Mouse (Mus musculus): ENCODE results near the gene Bcl6b.

Gene Bcl6b

DNA sequence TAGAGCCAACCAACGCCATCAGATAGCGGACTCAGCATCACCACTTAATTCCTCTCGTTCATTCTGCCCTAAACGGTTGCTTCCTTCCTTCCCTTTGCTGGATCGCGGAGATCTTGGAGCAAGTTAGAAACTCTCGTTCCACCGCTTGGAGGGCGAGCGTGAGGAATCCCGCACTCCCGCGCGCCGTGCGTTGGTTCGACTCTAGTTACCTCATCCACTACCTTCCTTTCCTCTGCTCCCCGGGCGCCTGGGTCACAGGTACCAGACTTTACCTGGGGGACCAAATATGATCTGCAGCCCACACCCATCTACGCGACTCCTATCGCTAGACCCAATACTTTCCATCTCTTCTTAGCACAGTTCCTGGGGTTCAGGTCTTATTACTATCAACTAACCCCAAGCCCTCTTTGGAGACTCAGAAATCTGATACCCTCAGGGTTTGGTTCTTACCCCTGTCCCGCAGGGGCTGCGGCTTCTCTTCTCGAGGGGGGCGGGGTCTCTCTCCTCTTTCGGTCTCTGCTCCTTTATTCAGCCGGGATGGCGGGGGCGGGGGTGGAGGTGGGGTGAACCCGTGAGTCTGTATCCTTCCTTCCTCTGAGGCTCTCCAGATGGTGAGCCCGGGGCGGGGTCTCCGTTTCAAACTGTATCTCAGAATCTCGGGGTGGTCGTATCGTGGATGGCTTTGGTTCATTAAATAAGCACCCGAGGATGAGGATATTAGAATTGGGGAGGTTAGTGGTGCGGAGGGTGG, at the start of gene Bcl6b:
TSS of gene Bcl6b (minus strand) at position 539 of the 751 bp plus-strand sequence.
- DNase-seq (ENCODE audit: low spot score in 2 of 2) = no peak

GRCm38 (mm10) chr11:70278961-70279360, 49.4 kb upstream of the Bcl6b start:
- DNase-seq (ENCODE audit: low spot score in 2 of 2) = no peak

- no peak for DNase-seq (ENCODE audit: low spot score in 2 of 2)
Measured at GRCm38 (mm10) chr11:70271641-70272040, 42.0 kb upstream of the Bcl6b start.

DNA sequence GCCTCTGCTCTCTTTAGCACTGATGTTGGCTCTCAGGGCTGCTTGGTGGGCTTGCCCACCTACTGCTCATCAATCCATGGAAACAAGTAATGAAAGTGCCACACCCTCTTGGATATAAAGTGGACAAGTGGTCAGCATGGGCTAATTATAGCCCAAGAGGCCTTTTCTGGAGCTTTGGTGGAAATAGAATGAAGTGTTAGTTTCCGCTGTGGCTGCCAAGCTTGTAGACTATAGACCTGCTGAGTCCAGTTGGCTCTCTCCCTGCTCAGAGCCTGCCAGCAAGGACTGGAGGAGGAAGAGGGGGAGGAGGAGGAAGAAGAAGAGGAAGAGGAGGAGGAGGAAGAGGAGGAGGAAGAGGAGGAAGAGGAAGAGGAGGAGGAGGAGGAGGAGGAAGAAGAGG, 36.8 kb upstream of the Bcl6b start:
- no peak for DNase-seq (ENCODE audit: low spot score in 2 of 2)

DNA sequence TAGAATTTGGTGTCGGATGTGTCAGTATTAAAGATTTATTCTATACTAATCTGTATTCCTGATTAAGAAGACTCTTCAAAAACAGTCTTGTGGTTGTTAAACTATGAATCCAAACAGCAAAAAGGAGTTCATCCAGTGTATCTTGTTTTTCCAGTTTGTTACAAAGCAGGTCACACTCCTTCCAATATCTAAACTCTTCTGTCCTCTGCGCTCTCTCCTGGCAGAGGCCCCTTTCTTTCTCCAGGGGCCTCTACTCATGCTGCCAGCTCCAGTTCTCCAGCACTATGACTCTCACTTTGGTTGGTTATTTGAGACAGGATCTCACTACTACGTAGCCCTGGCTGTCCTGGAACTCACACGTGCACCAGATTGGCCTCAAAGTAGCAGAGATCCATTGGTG, 36.2 kb upstream of the Bcl6b start:
- DNase-seq (ENCODE audit: low spot score in 2 of 2) = no peak

DNA sequence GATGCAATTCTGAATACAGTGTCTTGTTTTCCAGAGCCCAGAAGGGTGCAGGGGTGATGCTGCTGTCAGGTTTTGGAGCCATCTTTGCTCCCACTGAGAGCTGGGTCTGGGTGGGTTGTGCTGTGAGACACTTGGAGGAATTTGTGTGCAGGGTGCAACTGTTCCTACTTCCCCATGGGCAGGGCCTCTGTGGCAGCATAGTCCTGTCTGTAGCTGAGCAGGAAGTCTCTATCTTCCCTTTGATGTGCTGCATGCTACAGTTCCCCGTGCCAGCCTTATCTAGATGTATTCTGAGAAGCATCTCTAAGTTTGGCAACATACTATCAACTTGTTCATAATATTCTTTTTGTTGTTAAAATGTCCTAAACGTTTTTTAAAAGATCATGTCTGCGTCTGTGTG, 35.7 kb upstream of the Bcl6b start:
- DNase-seq (ENCODE audit: low spot score in 2 of 2) = no peak

GRCm38 (mm10) chr11:70259035-70259434, 29.4 kb upstream of the Bcl6b start:
- no peak for DNase-seq (ENCODE audit: low spot score in 2 of 2)

DNA sequence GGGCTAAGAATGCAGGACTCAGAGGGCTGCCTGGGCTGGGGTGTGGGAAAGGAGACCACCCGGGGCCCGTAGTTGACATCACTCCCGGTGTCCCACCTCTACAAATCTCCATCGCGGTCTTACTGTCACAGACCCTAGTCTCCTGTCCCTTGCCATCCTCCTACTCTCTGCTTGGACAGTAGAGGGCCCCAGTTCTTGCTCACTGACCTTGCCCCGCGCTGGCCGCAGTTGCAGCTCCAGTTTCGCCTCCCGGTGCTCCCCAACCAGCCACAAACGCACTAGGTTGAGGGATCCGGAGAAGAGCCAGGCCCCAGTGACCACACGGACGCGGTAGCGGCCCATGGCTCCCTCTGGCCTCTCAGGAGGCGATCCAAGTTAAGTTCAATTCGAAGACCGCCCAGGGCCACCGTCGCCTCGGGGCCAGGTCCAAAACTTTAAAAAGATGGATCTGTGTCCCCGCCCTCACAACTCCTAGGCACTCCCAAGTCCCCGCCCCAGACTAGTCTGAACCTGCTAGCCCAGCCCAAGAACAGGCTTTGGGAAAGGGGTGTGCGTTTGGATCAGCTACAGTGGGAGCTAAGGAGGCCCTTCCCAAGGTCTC, 25.4 kb upstream of the Bcl6b start, which contains the start of gene Alox12:
TSS of gene Alox12 (minus strand) at position 423 of the 601 bp plus-strand sequence.
- no peak for DNase-seq (ENCODE audit: low spot score in 2 of 2)

- DNase-seq (ENCODE audit: low spot score in 2 of 2) = no peak
Measured at GRCm38 (mm10) chr11:70254337-70254736, 24.7 kb upstream of the Bcl6b start.

DNA sequence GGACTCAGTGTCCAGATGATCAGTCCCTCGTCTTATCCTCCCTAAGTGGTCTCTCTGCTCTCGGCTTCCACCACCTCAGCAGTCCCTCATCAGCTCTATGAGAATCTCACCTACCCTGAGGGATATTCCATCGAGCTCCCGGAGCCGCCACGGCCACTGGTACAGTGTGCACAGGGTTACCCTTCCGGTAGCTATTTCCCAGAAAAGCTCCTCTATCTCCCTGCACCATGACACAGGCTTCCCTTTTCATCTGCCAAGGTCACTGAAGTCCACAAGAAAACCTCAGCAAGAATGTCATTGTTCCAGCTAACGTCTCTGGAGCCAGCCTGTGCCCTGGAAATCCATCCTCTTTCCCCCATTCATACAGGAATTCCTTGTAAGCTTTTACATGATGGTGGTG, 22.3 kb upstream of the Bcl6b start:
- no peak for DNase-seq (ENCODE audit: low spot score in 2 of 2)

GRCm38 (mm10) chr11:70250150-70250549, 20.6 kb upstream of the Bcl6b start:
- DNase-seq (ENCODE audit: low spot score in 2 of 2) = no peak

GRCm38 (mm10) chr11:70247136-70247845, 17.7 kb upstream of the Bcl6b start:
- no peak for DNase-seq (ENCODE audit: low spot score in 2 of 2)

- DNase-seq (ENCODE audit: low spot score in 2 of 2) = no peak
Measured at GRCm38 (mm10) chr11:70242591-70242990, 13.0 kb upstream of the Bcl6b start.

DNA sequence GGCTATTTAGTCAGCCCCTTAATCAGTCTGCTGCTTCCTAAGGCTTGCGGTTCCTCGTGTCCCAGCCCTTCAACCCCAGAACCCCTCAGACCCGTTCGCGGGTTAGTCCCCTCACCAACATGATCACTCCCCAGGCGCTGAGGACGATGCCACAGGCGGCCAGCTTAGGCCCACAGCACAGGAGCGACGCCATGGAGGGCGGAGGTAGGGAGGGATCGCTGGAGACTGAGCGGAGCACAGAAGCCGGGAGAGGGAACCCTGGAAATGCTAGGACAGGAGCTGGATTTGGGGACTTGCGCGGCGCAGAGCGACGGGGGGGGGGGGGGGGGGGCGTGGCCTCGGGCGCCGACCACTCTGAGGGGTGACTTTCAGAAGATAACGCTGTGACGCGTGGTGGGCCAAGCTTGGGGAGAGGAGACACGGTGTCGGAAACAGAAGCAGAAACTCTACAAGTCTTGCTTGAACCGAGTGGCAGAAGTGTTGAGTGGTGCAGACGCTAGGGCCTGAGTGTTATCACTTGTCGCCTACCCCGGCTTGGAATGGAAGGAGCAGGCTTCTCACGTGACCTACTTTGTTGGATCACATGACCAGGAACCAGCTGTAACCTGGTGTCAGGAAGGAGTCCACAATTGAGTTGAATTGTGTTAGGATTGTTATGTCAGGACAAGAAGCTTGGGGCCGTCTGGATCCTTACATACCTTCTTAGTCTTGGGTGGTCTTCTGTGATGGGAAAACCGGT, 10.1 kb upstream of the Bcl6b start, which contains the start of the genes Gm21988 and Rnasek:
TSS of gene Gm21988 (minus strand) at position 290 of the 739 bp plus-strand sequence.
TSS of gene Rnasek (minus strand) at position 302 of the 739 bp plus-strand sequence.
- peak; percentile 80 to 84 for DNase-seq (ENCODE audit: low spot score in 2 of 2)

GRCm38 (mm10) chr11:70238591-70239440, 9.2 kb upstream of the Bcl6b start:
- no peak for DNase-seq (ENCODE audit: low spot score in 2 of 2)

DNA sequence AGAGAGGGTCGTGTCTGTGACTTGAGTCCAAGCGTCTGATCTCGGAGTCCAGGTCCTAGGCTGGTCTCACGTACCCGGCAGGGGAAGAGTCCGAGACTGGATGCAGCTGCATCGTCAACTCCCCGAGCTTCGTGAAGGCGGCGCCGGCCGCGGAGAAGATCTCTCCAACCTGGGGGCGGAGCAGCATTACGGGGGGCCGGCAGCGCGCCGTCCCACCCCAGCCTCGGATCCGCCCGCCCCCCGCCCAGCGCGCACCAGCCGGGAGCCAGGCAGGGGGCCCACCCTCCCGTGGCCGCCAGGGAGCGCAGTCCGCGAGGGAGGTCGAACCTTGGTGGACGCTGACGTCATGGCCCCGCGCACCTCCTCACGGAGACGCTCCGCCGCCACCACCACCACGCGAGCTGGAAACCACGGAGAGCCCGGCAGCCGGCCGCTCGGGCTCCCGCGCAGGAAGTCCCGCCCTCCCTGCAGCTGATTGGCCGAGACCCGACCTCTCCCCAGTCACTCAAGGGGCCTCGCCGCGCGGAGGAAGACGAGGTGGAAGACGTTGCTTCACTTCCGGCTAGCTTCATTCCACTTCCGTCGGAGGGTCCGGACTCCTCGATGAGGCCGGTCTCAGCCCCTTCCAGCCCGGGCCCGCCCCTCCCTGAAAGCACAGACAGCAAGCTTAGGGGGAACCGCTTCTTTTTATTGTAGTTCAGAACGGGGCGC, 8.0 kb upstream of the Bcl6b start, which contains the start of gene 0610010K14Rik:
TSS of gene 0610010K14Rik (minus strand) at position 458 of the 711 bp plus-strand sequence.
- peak; percentile 95 to 96 for DNase-seq (ENCODE audit: low spot score in 2 of 2)

- DNase-seq (ENCODE audit: low spot score in 2 of 2) = no peak
Measured at GRCm38 (mm10) chr11:70236717-70237116, 7.1 kb upstream of the Bcl6b start.

GRCm38 (mm10) chr11:70235254-70235900, 5.8 kb upstream of the Bcl6b start:
- DNase-seq (ENCODE audit: low spot score in 2 of 2) = no peak

DNA sequence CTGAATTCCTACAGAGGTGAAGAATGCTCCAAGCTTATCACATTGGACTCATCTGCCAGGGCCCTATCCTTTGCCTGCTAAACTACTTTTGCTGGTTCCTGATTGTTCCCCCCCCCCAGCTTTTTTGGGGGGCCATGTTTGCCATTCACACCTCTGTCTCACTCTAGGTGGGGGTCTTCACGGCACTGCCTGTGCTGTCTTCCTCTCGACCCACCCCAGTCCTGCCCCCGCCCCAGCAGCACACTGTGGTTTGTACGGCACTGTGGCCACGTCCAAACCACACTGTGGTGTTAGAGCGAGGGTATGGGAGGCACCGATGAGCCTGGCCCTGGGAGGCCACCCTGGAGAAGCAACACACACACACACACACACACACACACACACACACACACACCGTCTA, 4.9 kb upstream of the Bcl6b start:
- DNase-seq (ENCODE audit: low spot score in 2 of 2) = no peak

DNA sequence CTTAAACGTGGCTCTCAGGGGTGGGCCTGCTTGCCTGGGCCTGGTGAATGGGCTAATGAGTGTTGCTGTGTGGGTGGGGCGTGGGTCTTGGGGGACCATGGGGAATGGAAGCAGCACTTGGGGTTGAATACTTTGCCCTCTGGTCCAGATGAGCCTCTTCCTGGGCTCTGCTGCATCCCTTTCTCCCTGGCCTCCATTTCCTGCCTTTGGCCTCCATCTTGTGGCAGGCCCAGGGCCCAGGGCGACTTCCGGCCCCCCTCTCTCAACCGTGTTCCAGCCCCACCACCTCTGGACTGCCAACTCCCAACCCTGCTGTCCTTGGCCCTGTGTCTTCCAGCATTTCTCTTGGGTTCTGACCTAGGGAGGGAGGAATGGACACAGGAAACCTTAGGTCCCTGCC, 4.4 kb upstream of the Bcl6b start:
- DNase-seq (ENCODE audit: low spot score in 2 of 2) = no peak

All from frontal cortex, postnatal 14 days (tissue).